Mouse (Mus musculus) Muller cell, postnatal 12 days (primary cell): ENCODE results near the gene B3galt4.

ENCODE experiments used
- DNase-seq: peaks from one replicate; pipeline ENCODE4 v3.0.0-alpha.2; 2015; ENCODE audit errors: inconsistent ontology term

B3galt4 gene

DNA sequence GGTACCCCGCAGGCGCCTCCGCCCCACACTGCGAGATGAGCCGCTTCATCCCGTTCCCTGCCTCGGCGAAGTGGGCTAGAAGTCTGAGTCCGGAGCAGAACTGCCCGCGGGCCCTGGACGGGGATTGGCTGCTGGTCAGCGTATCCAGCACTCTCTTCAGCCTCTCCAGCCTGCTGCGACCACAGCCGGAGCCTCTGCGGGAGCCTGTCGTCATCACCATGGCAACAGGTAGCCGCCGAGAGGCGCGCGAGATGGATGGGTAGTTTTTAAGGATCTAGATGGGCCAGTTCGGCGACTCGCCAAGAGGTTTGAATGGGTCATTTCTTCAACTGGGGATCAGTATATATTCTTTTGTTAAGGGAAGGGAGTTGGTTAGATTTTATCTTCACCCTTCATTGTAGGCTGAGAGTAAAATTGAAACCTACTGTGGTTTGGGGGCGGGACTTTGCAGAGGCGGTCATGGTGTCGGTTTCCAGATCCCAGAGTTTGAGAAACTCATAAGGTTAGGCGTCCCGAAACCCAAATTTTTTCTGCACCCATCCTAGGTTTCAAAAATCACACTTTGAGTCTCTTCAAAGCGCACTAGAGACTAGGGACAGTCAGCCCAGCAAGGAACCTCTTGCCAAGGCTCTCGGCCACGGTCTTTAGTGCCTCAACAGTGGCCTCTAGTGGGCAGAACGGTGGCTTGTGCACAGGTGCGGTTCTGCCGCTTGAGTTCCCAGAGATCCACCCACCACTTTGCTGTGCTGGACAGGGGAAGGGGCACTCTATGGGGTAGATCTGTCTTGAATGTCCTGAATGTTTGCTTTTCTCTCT, 30.8 kb downstream of the B3galt4 start:
- DNase-seq, result peak; percentile 92

DNA sequence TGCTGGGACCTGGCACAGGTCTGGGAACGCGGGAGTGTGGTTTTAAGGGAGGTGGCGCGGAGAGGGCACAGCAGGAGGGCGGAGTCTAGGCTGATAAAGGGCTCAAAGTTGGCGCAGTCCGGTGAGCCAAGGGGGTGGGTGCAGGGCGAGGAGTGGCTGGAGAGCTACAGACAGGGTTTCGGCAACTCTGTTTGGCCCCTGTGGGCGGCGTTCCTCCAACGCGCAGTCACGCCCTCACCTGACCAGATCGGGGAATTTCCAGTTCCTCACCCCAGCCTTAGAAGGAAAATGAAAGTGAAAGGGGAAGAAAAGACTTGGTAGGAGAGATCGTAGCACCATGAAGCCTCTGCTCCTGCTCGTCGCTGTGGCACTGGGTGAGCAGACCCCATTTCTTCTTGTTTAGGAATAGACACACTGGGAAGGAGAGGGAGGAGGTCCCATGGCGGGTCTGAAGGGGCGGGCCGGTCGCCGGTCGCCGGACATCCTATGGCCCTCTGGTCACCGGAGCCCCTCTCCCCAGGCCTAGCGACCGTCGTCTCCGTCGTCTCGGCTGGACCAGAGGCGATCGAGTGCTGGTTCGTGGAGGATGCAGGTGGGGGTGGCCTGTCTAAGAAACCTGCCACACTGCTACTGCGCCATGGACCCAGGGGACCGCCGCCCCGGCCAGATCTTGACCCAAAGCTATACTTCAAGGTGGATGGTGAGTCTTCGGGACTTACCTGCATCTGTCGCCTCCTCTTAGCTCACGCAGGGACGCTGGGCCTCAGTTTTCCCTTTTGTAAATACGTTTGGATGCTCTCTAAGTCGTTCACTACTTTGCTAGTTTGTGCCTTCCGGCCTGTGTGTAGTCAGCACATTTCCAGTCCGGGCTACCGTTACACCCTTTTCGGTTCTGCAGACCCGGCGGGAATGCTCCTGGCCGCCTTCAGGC, 31.7 kb downstream of the B3galt4 start:
- DNase-seq, result peak; percentile 87

DNA sequence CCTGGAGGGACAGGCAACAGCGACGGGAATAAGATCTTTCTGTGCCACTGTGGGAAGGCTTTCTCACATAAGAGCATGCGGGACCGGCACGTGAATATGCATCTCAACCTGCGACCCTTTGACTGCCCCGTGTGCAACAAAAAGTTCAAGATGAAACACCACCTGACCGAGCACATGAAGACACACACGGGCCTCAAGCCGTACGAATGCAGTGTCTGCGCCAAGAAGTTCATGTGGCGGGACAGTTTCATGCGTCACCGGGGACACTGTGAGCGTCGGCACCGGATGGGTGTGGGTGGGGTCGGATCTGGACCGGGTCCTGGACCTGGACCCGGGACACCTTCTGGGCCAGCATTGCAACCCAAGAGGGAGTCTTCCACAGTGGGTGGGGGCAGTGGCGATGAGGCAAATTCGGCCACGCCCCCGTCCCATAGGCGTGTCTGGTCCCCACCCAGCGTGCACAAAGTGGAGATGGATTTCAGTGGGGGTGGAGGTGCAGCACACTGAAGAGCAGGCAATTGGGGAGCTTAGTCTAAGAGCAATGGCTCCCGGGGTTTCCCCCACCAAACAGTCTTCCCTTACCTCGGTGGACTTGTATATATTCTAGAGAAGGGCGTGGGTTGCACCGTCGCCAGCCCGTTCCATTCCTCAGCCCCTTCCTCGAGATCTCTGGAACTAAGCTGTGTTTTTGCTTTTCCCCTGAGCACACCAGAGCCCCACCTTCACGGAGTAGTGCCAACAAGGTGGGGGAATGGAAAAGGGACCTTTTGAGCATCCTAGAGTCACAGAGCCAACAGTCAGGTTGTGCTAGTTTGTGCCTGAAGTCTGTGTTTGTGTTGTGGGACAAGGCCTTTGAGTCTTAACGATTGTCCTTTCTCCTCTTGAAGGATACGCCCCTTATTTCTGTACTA, 32.7 kb downstream of the B3galt4 start:
- no peak for DNase-seq

DNA sequence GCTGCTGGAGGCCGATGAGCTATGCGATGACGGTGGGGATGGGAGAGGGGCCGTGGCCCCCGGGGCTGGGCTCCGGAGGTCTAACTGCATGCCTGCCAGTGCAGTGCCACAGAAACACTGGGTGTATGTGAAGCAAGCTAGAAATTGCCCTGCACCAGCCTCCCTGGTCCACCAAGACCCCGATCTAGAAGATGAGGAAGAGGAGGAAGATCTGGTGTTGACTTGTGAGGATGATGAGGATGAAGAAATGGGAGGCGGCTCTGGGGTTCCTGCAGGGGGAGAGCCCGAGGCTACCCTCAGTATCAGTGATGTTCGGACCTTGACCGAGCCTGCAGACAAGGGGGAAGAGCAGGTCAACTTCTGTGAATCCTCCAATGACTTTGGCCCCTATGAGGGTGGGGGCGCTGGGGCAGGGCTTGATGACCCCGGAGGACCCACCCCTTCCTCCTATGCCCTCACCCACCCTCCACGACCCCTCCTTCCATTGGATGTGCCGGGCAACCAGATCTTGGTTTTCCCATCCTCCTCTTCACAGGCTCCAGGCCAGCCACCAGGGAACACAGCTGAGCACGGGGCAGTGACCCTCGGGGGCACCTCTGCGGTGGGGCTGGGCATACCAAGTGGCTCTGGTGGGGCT, 33.5 kb downstream of the B3galt4 start:
- no peak for DNase-seq

DNA sequence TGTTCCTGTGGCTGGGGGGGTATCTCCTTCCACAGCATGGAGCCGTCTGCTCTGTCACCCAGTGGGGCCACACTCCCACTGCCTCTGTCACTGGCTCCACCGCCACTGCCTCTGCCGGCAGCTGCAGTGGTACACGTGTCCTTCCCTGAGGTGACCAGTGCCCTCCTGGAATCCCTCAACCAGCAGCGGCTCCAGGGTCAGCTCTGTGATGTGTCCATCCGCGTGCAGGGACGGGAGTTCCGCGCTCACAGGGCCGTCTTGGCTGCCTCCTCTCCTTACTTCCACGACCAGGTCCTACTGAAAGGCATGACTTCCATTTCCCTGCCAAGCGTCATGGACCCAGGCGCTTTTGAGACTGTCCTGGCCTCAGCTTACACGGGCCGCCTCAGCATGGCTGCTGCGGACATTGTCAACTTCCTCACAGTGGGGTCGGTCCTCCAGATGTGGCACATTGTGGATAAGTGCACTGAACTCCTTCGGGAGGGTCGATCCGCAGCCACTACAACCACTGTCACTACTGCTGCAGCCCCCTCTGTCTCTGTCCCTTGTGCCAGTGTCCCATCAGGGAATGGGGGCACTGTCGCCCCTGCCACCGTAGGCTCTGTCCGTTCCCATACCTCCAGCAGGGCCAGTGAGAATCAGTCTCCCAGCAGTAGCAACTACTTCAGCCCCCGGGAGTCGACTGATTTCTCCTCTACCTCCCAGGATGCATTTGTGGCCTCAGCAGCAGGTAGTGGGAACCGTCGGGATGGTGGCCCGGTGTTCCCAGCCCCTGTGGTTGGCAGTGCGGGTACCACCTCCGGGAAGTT, 34.2 kb downstream of the B3galt4 start:
- DNase-seq, result no peak

DNA sequence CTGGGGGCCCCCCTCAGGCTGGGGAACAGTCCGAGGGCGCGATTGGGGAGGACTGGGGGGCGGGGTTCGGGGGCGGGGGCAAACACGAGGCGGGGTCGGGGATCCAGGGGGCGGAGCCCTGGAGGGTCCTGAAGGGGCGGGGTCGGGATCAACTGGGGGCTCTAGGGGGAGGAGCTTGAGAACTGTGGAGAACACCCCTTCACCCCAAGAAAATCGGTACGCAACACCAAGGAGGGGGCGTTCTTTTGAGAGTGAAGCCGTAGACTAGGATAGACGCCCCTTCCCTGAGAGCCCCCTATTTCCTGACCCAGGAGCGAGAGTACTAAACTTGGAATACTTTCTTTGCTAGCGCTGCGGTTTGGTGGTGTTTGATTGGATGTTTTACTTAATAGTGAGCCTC, 35.0 kb downstream of the B3galt4 start:
- no peak for DNase-seq

DNA sequence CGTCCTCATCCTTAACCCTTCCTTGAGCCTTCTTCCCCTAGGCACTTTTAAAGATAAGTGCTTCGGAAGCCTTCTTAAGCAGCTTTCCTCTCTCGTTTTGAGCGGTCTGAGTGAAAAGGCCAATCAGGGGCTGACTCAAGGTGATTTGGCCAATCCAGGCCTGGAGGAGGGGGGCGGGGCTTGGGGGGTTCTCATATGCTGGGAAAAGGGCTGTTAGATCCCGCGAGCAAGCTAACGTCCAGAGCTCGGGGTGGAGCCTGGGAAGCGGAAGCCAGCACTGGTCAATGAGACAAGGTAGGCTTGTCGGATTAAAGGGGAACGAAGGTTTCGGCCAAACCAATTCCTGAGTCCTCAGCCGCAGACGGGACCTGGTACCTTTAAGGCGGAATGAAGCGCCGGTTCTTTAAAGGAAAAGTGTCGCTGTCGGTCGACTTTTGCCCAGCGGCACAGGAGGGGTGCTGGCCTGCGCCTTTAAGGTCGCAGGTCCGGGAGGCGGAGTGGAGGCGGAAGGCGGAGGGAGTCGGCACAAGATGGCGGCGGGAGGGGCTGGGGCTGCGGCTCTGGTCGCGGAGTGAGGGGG, 35.5 kb downstream of the B3galt4 start, which contains the start of the genes Tapbp and Zbtb22:
Gene Tapbp (plus strand): TSS at position 229 of the 580 bp plus-strand sequence.
Gene Zbtb22 (plus strand): TSS at position 234 of the 580 bp plus-strand sequence.
- DNase-seq, result peak; percentile 100

DNA sequence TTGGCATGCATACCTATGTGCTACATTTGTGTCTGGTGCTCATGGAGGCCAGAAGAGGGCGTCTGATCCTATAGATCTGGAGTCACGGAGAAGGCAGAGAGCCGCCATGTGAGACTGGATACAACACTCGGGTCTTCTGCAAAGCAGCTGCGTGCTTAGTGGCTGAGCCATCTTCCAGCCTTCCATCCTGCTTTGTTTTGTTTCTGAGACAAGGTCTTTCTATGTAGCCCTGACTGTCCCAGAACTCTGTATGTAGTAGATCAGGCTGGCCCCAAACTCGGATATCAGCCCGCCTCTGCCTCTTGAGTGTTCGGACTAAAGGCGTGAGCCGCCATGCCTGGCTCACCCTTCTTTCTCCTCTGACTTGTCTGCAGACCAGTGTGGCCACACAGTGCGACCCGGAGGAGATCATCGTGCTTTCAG, 36.3 kb downstream of the B3galt4 start:
- no peak for DNase-seq

DNA sequence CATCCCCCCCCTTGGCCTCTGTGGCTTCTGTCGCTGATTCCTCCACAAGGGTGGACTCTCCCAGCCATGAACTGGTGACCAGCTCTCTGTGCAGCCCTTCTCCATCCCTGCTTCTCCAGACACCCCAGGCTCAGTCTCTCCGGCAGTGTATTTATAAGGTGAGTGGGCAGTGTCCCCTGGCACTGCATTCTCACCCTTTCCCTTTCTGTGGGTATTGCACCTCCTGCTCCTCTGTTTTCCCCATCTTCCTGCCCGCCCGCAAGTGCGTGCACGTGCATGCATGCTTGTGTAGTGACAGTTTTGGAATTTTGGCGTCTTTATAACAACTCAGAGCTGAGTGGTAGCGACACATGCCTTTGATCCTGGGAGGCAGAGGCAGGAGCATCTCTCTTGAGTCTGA, 37.4 kb downstream of the B3galt4 start:
- no peak for DNase-seq

DNA sequence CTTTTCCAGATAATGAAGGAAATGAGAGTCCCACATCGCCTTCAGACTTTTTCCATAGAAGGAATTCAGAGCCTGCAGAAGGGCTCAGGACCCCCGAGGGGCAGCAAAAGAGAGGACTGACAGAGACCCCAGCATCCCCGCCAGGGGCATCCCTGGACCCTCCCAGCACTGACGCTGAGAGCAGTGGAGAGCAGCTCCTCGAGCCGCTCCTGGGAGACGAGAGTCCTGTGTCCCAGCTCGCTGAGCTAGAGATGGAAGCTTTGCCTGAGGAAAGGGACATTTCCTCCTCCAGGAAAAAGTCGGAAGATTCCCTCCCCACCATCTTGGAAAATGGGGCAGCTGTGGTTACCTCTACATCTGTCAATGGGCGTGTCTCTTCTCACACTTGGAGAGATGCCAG, 38.0 kb downstream of the B3galt4 start:
- DNase-seq, result no peak

DNA sequence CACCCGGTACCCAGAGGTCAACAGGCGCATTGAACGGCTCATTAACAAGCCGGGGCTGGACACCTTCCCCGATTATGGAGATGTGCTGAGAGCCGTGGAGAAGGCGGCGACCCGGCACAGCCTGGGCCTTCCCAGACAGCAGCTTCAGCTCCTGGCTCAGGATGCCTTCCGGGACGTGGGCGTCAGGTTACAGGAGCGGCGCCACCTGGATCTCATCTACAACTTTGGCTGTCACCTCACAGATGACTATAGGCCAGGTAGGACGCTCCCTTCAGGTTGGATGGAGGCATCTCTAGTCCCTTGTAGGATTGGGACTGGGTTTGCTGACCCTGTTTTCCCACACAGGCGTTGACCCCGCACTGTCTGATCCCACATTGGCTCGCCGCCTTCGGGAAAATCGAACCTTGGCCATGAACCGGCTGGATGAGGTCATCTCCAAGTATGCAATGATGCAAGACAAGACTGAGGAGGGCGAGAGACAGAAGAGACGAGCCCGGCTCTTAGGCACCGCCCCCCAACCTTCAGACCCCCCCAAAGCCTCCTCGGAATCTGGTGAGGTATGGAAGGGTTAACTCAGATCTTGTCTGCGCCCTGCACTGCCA, 39.4 kb downstream of the B3galt4 start:
- no peak for DNase-seq

DNA sequence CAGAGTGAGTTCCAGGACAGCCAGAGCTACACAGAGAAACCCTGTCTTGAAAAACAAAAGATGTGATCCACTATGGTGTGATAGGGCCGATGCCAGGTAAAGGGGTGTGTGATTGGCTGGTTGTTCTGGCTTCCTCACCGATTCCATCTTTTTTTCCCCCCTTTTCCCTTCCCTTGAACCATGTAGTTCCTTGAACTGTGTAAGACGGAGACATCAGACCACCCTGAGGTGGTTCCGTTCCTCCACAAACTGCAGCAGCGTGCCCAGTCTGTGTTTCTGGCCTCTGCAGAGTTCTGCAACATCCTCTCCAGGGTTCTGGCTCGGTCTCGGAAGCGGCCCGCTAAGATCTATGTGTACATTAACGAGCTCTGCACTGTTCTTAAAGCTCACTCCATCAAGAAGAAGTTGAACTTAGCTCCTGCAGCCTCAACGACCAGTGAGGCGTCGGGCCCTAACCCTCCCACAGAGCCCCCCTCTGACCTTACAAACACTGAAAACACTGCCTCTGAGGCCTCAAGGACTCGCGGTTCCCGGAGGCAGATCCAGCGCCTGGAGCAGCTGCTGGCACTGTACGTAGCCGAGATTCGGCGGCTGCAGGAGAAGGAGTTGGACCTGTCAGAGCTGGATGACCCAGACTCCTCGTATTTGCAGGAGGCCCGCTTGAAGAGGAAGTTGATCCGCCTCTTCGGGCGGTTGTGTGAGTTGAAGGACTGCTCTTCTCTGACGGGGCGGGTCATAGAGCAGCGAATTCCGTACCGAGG, 40.1 kb downstream of the B3galt4 start:
- no peak for DNase-seq

DNA sequence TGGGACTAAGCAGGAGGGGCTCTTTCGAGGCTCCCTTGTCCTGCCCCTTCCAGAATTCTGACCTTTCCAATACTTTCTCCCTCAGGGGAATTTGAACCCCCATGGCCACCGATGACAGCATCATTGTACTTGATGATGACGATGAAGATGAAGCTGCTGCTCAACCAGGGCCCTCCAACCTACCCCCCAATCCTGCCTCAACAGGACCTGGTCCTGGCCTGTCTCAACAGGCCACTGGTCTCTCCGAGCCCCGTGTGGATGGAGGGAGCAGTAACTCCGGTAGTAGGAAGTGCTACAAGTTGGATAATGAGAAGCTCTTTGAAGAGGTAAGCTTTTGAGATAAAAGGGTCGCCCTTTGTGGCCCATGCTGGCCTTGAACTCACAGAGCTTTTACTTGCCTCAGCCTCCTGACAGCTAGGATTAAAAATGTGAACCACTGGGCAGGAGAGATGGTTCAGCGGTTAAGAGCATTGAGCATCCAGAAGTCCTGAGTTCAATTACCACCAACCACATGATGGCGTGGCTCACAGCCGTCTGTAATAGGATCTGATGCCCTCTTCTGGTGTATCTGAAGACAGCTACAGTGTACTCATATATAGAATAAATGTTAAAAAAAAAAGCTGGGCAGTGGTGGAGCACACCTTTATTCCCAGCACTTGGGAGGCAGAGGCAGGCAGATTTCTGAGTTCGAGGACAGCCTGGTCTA, 40.8 kb downstream of the B3galt4 start:
- DNase-seq, result no peak

DNA sequence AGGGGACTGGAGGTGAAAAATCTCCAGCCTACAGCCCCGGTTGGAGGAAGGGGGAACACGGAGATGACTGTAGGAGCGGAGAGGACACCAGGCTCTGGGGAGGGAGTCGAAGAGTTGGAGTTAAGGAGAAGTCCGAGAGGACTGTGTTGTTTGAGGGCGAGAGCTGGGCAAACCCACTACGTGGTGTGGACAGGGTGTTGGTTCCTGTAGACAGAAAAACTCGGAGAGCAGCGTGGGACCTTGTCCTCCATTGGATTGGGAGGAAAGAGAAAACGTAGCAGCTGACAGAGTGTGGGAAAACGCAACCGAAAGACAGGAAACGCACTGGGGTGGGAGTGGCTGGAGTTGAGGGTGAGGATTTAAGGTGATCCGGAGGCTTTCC, 41.4 kb downstream of the B3galt4 start:
- DNase-seq, result peak; percentile 69

DNA sequence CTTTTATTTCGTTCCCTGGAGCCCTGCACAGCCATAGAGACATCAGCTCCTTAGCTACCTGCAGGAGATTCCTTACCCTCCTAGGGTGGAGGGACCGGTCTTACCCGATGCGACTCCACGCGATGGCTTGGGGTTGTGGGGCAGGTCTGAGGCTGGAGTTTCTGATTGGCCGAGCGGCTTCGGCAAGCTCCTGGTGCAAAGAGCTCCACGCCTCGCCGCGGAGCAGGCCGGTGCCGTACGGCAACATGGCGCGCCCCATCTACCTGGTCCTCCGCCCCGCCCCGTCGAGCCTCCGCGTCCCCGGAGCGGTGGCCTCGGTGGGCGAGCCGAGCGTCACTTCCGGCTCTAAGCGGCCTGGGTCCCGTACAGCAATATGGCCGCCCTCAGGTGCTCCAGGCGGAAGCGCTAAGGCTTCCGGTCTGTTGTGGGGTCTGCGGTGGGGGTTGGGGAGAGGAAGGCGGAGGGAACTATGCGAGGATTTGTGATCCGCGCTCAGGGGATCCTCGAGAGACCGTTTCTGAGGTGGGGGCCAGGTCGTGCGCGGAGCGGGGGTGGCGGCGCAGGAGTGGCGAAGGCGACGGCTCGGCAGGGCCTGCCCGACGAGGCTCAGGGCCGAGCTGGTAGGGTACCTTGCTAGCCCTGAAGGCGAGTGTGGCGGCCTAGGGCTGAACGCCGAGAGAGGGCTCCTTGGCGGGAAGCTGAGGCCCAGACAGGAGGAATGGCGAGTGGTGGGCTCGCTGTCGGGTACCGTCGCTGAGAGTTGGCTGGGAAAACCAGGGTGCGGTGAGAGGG, 42.0 kb downstream of the B3galt4 start, which contains the start of gene Daxx:
Gene Daxx (plus strand): TSS at position 338 of the 792 bp plus-strand sequence.
- peak; percentile 99 for DNase-seq

DNA sequence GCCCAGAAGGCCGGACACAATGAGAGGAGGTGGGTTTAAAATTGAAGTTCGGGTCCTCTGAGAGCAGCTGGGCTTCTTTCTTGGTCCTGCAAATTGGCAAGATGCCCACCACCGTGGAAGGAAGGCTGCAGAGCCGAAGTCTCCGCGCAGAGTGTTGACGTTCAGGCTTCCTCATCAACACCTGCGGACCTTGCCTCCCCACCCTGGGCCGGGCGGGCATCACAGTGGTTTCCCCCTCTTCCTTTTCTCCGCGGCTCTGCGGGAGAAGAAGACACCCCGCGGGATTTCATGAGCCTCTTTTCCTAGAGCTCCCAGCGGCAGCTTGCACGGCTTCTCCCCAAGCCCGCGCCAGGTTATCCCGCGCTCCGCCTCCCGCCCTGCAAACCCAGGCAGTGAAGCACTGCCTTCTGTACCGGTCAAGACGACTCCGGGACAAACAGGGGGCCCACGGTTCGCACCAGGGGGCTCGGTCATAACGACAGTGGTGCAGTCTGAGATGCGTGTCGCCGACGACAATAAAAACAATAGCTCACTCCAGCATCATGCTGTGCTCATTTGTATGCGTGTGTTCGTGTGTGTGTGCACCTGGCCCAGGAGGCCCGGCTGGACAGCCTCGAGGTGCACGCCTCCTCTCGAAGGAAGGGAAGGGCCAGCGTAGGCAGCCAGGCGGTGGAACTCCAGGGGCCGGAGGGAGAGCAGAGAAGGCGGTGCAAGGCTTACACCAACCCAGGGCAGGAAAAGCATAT, 42.8 kb downstream of the B3galt4 start:
- DNase-seq, result no peak
